Mouse (Mus musculus): ENCODE measurements around the gene Ten1.
A peak's percentile ranks its signal among the peaks of the same experiment; 100 is the strongest.

Ten1 gene

DNA sequence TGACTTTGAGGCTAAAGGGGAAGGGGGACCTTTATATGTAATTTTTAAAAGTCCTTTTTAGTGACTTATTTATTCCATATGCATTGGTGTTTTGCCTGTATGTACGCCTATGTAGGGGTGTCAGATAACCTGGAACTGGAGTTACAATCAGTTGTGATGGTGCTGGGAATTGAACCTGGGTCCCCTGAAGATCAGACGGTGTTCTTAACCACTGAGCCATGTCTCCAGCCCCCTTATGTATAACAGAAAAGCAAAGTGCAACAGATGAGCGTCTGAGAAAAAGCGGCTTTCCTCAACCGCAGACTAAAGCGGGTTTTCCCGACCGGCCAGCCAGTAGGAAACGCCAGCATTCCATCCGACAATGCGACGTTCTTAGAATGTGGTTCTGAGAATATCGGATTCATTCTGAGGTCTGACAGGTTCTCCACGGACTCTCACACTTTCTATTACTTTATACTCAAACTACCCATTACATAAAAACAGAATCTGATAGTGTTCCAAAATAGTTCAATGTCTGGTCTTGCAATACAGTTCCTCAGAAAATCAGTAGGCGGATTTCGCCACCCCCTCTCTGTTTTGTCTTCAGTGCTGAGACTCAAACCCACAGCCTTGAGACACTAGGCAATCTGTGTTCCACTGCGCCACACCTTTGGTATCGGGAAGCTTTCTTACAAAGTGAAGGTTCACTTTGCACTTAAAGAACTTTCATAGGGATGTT is 1.6 kb upstream of the Ten1 start:
- DNase-seq (ENCODE audit: low spot score in 2 of 2): no peak

DNA sequence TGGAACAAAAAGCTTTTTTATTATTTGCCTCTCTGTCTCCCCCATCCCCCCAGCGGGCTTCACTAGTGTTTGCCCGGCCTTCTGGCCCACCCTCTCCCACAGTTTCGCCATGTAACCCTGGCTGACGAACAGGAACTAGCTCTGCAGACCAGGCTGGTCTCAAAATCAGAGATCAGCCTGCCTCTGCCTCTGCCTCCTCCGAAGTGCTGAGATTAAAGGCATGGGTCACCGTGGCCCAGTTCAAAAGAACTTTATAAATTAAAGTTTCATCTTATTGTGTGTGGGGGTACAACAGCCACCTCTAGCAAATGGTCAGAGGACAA is 1.1 kb upstream of the Ten1 start:
- DNase-seq (ENCODE audit: low spot score in 2 of 2): no peak

DNA sequence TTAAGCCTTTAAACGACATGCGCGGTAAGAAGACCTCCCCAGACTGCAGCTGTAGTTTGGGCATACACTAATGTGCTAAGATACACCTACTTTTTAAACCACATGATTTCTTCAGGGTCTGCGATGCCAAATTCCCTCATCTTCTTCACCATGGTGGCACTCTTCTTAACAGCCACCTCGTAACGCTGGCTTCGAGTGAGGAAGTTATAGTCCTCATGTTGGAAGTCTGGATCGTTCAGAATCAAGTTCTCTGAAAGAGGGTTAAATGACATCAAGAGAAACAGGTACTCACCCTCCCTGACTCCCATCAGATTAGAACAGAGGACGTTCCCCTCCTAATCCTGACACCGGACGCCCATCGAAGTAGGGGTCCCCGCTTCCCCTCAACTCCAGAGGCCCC is 523 bp upstream of the Ten1 start:
- no peak for DNase-seq (ENCODE audit: low spot score in 2 of 2)

DNA sequence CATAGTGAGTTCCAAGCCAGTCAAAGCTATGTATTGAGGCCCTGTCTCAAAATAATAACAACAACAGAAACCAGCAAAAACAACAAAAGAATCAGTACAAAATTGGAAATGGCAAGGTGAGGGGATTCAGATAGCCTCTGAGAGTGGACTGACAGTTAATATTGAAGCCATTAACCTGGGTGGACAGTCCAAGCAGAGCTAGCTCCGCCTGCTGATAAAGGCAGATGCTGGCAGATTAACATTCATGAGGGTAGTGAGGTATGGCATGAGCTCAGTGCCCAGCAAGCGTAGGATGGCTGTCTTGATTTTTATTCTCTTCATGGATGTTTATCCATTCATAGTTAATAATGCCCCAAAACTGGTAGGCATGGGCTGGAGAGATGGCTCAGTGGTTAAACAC is 2.5 kb downstream of the Ten1 start:
- DNase-seq (ENCODE audit: low spot score in 2 of 2): no peak

DNA sequence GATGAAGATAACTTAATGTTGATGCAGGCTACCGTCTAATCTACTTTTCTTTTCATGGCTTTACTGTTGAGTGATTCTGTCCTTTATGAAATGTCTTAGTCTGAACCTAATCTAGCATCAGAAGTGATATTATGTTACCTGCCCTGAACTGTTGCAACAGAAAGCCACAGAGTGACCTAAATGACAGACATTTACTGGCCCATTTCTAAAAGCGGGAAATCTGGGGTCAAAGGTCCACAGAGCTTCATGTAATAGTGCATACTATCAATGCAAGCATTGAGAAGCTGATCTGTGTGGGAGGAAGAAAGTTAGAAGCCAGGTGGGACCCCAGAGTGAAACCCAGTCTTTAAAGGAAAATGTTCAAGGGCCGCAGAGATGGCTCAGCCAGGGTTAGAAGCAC is 4.5 kb downstream of the Ten1 start:
- DNase-seq (ENCODE audit: low spot score in 2 of 2): no peak

DNA sequence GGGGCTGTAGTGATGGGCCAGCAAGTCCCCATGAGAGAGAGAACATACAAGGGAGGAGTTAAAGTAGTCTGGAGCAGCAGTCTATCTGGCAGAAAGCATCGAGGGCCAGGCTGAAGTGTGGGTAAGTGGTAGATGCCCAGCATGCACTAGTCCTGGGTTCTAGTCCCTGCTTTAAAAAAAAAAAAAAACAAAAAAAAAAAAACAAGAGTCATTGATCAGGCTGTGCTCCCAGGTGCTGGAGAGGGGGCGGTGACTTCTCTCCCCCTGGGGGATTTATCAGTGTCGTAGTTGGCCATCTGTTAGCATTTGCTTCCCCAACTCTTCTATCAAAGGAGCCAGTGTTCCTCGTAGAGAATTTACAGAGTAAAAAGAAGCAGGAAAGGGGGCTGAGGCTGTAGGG is 8.0 kb downstream of the Ten1 start:
- DNase-seq (ENCODE audit: low spot score in 2 of 2): no peak

DNA sequence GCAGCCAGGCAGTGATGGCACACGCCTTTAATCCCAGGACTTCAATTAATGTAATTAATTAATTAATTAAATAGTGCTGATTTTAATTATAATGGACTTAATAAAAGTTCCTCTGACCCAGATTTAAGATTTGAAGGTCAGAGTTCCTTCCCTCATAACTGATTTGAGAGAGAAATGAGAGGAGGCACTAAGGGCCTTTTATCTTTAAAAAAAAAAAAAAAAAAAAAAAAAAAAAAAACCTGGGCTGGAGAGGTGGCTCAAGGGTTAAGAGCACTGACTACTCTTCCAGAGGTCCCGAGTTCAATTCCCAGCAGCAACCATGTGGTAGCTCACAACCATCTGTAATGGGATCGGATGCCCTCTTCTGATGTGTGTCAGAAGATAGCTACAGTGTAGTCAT is 10.0 kb downstream of the Ten1 start:
- DNase-seq (ENCODE audit: low spot score in 2 of 2): no peak

DNA sequence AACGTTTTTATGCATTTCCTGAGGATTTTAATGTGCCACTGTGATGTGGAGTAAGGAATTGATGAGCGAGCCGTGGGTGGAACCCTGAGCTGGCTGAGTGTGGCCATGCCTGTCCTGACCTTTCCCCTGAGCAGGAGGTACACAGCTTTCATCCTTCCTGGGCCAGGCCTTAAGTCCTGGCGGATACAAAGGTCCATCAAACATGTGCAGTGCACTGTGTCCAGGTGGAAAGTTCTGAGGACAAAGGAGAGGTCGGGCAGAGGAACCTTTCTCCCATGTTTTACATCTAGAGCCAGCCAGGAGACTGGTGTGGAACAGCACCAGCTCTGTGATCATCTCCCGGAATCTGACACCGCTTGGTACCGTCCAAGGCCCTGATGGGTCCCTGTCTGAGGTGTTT is 10.6 kb downstream of the Ten1 start:
- no peak for DNase-seq (ENCODE audit: low spot score in 2 of 2)

DNA sequence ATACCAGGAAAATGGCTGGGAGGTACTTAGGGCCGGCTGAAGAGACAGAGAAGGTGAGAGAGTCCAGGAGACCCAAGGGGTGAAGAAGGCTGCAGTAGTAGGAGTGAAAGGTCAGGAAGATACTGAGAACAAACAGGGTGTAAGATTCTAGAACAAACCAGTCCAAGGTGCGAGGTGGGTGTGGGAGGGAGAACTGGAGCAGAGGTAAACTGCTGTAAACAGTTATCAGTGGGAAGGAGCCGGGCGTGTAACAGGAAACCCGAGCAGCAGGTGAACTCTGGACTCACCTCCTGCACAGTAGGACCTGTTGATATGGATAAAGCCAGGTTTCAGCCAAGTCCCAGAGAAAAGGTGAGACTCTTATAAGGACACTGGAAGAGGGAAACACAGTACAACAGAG is 12.0 kb downstream of the Ten1 start:
- DNase-seq (ENCODE audit: low spot score in 2 of 2): no peak

DNA sequence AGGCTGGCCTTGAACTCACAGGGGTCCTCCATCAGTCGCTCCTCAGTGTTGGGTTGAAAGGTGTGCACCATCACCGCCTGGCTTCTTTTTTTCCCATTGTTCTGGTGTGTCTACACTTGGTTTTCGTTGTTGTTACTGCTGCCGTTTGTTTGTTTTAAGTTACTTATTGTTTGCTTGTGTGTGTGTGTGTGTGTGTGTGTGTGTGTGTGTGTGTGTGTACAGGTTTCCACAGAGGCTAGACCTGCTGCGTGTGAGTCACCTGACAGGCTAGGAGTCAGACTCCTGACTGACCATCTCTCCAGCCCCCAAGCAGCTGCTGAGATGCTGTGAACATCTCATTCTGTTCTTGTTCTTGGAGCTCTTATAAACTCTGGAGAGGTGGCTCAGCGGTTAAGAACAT is 14.2 kb downstream of the Ten1 start:
- no peak for DNase-seq (ENCODE audit: low spot score in 2 of 2)

DNA sequence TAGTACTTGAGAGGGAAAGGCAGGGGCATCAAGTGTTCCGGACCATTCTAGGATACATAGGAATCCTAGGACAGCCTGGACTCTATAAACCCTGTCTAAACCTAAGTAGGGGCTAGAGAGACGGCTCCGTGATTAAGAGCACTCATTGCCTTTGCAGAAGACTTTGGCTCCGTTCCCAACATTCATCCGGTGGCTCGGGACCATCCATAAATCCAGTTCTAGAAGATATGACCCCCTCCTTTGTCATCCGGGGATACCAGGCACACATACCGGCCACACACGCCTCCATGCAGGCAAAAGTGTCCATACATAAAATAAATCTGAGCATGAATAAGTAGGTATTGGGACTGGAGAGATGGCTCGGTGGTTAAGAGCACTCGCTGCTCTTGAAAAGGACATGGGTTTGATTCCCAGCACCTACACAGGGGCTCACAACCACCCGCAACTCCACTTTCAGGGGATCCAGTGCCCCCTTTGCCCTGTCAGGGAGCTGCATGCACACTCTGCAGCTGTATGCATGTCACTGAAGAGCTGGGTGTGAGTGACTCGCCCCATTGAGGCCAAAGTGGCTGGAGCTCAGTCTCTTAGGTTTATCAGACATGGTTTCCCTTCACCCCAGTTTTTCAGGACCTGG is 15.3 kb downstream of the Ten1 start:
- no peak for DNase-seq (ENCODE audit: low spot score in 2 of 2)

DNA sequence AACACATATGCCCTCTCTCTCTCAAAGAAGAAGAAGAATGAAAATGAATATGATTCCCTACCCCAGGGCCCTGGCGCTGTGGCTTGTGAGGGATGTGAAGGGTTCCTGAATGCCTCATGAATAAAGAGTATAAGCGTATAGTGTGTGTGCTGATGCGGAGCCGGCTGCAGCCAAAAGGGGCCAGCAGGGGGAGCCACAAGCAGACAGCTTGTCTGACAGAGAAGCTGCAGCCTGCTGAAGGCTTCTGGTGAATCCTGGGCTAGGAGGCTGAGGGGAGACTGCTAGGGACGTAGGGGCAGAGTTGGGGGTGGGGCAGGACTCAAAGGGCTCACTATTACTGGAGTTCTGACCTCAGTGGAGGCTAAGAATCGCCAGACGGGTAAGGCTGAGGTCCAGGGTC is 16.5 kb downstream of the Ten1 start:
- no peak for DNase-seq (ENCODE audit: low spot score in 2 of 2)

DNA sequence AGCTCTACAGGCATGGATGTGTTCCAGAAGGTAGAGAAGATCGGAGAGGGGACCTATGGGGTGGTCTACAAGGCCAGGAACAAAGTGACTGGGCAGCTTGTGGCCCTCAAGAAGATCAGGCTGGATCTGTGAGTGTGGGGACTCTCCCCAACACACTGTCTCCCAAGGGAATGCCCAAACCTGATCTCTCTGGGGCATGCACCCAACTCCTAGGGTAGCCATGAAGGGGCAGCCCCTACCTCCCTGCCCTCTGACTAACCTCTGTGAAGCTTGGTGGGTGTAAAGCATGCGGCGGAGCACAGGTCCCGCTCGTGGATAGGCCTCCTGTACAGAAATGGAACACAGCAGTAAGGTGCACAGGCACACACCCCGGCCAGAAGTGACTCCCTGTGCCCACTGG is 17.3 kb downstream of the Ten1 start:
- DNase-seq (ENCODE audit: low spot score in 2 of 2): no peak

DNA sequence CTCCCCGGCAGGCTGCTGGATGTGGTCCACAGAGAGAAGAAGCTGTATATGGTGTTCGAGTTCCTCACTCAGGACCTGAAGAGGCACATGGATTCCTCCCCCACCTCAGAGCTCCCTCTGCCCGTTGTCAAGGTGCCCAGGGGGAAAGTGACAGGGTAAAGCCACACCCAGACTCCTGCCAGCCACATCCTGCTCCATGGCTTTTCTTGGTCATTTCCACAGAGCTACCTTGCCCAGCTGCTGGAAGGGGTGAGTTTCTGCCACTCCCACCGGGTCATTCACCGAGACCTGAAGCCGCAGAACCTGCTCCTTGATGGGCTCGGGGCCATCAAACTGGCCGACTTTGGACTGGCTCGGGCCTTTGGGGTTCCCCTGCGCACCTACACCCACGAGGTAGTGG is 17.9 kb downstream of the Ten1 start:
- DNase-seq (ENCODE audit: low spot score in 2 of 2): no peak

DNA sequence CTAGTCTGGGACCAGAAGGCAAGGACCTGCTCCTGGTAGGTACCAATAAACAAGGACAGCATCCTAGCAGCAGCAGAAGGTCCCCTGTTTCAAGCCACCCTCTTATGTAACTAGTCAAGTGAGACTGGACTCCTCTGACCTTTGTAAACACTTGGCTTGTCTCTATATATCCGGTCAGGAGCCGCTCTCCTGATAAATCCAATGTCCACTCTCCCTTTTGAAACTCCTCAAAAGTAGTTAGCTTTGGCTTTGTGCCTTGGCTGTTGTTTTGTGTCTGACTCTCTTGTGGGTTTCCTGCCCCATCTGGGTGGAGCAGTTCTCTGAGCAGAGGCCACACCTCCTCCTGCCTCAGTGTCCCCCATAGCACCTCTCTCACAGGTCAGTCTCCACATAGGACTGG is 19.6 kb downstream of the Ten1 start:
- no peak for DNase-seq (ENCODE audit: low spot score in 2 of 2)

DNA sequence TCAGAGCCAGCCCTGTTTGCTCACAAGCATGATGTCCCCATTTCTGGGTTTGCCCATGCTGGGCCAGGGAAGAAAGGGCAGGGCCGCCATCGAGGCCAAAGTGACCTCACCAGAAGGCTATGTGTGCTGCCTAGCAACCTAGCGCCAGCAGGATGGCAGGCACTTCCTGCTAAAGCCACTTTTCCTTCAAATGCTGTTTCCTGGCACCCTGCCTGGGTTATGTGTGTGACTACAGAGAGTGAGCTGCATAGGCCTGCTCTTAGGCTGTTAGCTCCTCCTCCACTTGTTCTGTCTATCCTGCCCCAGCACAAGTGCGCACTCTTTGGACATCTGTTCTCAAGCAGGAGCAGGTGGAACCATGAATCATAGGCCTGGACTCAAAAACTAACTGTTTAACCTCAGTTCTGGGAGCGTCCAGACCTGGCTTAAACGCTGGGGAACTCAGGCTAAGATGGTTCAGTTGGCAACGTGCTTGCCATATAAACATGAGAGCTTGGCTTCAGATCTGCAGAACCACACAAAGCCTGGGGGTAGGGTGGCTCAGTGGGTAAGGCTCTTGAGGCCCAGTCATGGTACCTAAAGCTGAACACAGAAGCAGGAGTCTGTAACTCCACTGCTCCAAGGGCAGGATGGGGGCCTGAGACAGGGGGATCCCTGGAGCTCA is 20.2 kb downstream of the Ten1 start:
- peak; percentile 80 to 92 for DNase-seq (ENCODE audit: low spot score in 2 of 2)

DNA sequence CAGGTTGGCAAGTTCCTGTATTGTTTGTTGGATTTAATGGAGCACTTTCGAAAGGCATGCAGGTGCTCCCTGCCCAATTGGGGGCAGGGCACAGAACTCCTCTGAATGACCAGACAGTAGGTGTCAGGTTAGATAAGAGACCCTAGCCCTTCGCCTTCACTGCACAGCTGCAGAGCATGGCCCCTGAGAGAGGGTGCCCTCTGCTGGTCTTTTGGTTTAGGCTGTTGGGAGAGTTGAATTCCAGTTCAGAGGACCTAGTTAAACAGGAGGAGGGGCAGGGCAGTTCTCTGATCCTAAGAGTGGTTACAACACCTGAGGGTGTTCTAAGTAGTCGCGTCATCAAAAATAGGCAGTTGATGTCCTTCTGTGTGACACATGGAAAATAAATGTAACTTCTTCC is 21.2 kb downstream of the Ten1 start:
- DNase-seq (ENCODE audit: low spot score in 2 of 2): peak in 1 of 2 experiments; percentile 63

DNA sequence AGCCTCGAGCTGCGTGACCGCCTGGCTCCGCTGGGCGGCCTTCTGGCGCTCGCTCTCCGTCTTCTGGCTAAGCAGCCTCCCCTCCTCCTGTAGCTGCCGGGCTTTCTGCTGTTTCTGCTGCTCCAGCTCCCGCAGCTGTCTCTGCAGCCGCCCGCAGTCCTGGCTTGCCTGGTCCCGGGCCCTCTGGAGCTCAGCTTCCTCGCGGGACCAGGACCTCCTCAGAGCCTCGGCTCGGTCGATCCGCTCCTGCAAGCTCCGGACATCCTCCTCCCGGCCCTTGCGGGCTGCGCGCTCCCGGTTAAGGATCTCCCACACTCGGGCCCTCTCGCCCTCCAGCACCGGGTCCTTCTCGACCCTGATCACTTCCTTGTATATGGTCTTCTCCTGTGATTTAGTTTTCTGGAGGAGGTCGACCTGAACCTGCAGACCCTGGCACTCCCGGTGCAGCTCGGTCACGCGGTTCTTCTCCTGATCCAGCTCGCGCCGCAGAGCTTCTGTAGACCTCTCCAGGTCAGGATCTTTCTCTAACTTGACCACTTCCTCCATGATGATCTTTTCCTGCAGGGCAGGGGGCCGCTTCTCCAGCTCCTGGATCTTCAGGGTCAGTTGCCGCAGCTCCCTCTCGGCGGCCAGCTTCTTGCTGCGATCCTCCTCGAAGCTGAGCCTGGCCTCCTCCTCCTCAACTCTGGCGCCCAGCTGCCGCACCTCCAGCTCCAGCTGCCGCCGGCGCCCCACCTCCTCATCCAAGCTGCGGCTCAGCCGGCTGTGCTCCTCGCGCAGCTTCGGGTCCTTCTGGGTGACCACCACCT is 23.5 kb downstream of the Ten1 start:
- DNase-seq (ENCODE audit: low spot score in 2 of 2): no peak

DNA sequence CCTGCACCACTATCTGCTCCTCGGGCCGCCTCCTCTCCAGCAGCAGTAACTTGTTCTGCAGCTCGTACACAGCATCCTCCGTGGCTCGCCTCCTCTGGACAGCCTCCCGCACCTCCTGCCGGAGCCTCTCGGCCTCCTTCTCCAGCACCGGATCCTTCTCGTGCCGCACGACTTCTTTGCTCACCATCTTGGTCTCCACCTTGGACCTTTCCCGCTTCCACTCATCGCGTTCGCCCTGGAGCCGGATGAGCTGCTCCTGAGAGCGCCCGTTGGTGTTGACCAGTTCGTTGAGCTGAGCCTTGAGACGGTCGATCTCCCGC is 24.0 kb downstream of the Ten1 start:
- DNase-seq (ENCODE audit: low spot score in 2 of 2): no peak

DNA sequence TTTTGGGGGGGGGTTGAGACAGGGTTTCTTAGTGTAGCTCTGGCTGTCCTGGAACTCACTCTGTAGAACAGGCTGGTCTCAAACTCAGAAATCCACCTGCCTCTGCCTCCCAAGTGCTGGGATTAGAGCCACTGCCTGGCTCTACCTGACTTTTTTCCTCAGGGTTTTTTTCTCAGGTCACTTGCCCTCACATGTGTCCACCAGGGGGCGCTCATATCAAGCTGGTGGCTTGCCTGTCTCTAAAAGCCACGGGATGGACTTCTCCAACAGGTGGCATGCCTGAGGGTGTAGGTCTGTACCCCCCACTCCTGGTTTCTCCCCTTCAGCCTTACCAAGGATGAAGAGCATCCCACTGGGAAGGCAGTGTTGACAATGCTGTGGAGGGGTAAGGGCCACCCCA is 27.8 kb downstream of the Ten1 start:
- peak; percentile 75 to 85 for DNase-seq (ENCODE audit: low spot score in 2 of 2)

DNA sequence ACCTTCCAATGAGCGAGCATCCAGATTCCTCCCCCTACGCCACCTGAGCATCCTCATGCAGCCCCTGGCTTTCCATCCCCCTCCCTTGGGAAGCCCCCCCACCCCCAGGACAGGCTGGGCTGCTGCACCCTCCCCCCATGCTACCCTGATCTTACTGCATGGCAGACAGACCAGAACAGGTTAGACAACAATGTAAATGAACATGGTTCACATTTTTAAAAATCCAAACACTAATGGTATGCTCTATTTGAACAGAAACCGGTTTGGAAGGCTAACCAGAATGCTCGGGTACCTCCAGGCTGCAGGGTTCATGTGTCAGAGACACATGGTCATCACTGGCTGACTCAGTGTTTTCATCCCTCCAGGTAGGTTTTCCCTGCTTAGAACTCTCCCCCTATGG is 30.0 kb downstream of the Ten1 start:
- DNase-seq (ENCODE audit: low spot score in 2 of 2): no peak

DNA sequence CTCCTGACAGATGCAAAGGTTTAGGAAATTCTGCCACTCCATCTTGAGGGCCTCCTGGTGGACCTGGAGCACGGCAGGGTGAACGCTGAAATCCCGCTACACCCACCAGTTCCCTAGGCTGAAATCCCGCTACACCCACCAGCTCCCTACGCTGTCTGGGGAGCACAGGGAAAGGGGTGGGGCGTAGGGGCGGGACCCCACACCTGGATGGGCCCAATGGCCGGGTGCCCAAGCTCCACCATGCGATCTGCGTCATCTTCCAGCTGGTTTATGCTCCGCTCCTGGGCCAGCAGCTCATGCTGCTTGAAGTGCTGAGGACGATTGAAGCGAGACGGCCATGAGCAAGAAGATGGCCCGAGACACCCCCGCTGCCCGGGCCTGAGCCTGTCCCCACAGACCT is 33.8 kb downstream of the Ten1 start:
- DNase-seq (ENCODE audit: low spot score in 2 of 2): no peak

DNA sequence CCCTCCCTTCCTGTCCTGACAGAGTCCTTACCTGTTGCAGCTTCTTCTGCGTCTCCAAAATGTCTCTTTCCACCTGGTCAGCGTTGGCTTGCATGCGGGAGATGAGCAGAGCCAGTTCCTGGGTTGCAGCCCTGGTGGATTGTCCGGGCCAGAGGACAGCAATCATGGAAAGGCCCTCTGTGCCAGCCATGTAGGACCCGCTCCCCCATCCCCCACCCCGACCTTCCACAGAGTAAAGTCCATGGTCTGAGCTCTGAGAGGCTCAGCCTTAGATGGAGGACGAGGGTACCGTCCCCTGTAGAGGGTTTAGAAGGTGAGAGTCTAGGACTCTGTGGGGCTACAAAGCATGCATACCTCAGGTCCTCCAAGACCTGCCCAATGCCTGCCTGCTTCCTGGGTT is 36.2 kb downstream of the Ten1 start:
- no peak for DNase-seq (ENCODE audit: low spot score in 2 of 2)

All from urinary bladder, postnatal 36 days (tissue).